Mouse (Mus musculus) limb, embryonic 13.5 days (tissue): ENCODE measurements around the gene Dlg2. TPM values are rescaled to one million over a fixed set of nuclear protein-coding genes. Genes with fewer than 3 reads are reported as not detected.

Experiments used
- ATAC-seq: fragments of 200-750 bp; cut with Nextera tagmentation; 2 replicates; pipeline ENCODE4 v1.8.0; 2017; ENCODE audit warnings: low read depth, moderate number of reproducible peaks, moderate TSS enrichment; ENCODE audit not compliant: low FRiP score
- H3K27ac ChIP-seq: fragments of 300-500 bp; sonication (generic); 2 replicates; pipeline ENCODE4 v1.5.1; 2015; ENCODE audit warnings: inconsistent platforms, mild to moderate bottlenecking, moderate library complexity
- H3K27me3 ChIP-seq: fragments of 300-500 bp; sonication (generic); 2 replicates; pipeline ENCODE4 v1.6.1; 2015; ENCODE audit warnings: mild to moderate bottlenecking, inconsistent platforms
- H3K36me3 ChIP-seq: fragments of 300-500 bp; sonication (generic); 2 replicates; pipeline ENCODE4 v1.6.1; 2015; ENCODE audit warnings: inconsistent platforms, mild to moderate bottlenecking, moderate library complexity
- H3K4me1 ChIP-seq: fragments of 300-500 bp; sonication (generic); 2 replicates; pipeline ENCODE4 v1.6.1; 2015; ENCODE audit warnings: inconsistent platforms
- H3K4me2 ChIP-seq: fragments of 300-500 bp; sonication (generic); replicated peaks from 2 replicates; pipeline ENCODE4 v1.6.1; 2015; ENCODE audit warnings: inconsistent platforms, mild to moderate bottlenecking, moderate library complexity
- H3K4me3 ChIP-seq: fragments of 300-500 bp; sonication (generic); 2 replicates; pipeline ENCODE4 v1.5.1; 2015; ENCODE audit warnings: moderate library complexity, mild to moderate bottlenecking, inconsistent platforms
- H3K9ac ChIP-seq: fragments of 300-500 bp; sonication (generic); 2 replicates; pipeline ENCODE4 v1.6.1; 2015; ENCODE audit warnings: mild to moderate bottlenecking, inconsistent platforms
- H3K9me3 ChIP-seq: fragments of 300-500 bp; sonication (generic); 2 replicates; pipeline ENCODE4 v1.6.1; 2016; ENCODE audit warnings: inconsistent platforms
- WGBS: fragments of 180-500 bp; shearing (Covaris S2); methylation state at CpG from one replicate; pipeline ENCODE4 v1.1.7; 2015; 5-methylcytosine and 5-hydroxymethylcytosine counted together
- polyA plus RNA-seq: library from polyadenylated mRNA; unstranded; fragments of >200 nt; fragmentation: Nextera tagmentation; extraction: Ambion mirVana; gene quantifications from 2 replicates; pipeline ENCODE4 v1.2.1, GENCODE M21; 2015

The Dlg2 gene
- polyA plus RNA-seq, 1 experiment from 2014 or later, result 4.2 TPM

GRCm38 (mm10) chr7:91071751-91072707, 595.6 kb downstream of the Dlg2 start:
- no peaks in the 10 kb centered on the region for H3K36me3 ChIP-seq
- no peaks in the 10 kb centered on the region for H3K27me3 ChIP-seq
- no peak overlapping the region for H3K4me2 ChIP-seq
- ATAC-seq, result no peak
- WGBS, result 84% methylated on average over 9 of the region's 9 CpGs
- no peak overlapping the region for H3K4me3 ChIP-seq
- no peaks in the 10 kb centered on the region for H3K4me1 ChIP-seq
- no peaks in the 10 kb centered on the region for H3K9me3 ChIP-seq
- H3K27ac ChIP-seq, result no peak overlapping the region
- no peak overlapping the region for H3K9ac ChIP-seq

GRCm38 (mm10) chr7:91086071-91086470, 609.6 kb downstream of the Dlg2 start:
- Histone ChIP-seq H3K36me3 (no peaks in the 10 kb centered on the region), H3K27ac (no peak overlapping the region), H3K27me3 (peaks cover 26% of the 10 kb centered on the region), H3K9ac (no peak overlapping the region), H3K4me2 (no peak overlapping the region), H3K4me3 (no peak overlapping the region), H3K9me3 (no peaks in the 10 kb centered on the region), H3K4me1 (peaks cover 5% of the 10 kb centered on the region)
- WGBS, result 67% methylated on average over 2 of the region's 2 CpGs
- no peak for ATAC-seq

- Histone ChIP-seq H3K4me3 (no peak overlapping the region), H3K4me1 (peaks cover 14% of the 10 kb centered on the region), H3K9ac (no peak overlapping the region), H3K27ac (no peak overlapping the region), H3K36me3 (no peaks in the 10 kb centered on the region), H3K9me3 (no peaks in the 10 kb centered on the region), H3K4me2 (no peak overlapping the region), H3K27me3 (peaks cover 30% of the 10 kb centered on the region)
- ATAC-seq, result no peak
- WGBS, result 22% methylated on average over 6 of the region's 6 CpGs
Measured at GRCm38 (mm10) chr7:91089211-91089930, 612.9 kb downstream of the Dlg2 start.

- no peak for ATAC-seq
- Histone ChIP-seq H3K36me3 (no peaks in the 10 kb centered on the region), H3K27ac (no peak overlapping the region), H3K9me3 (no peaks in the 10 kb centered on the region), H3K4me1 (peaks cover 14% of the 10 kb centered on the region), H3K9ac (no peak overlapping the region), H3K27me3 (peaks cover 30% of the 10 kb centered on the region), H3K4me3 (peak overlapping the region; percentile 40), H3K4me2 (peak overlapping the region; percentile 74)
- WGBS, result 40% methylated on average over 5 of the region's 5 CpGs
Measured at GRCm38 (mm10) chr7:91090317-91090829, 613.9 kb downstream of the Dlg2 start.

GRCm38 (mm10) chr7:91090830-91091683, 614.6 kb downstream of the Dlg2 start:
- Histone ChIP-seq H3K27ac (no peak overlapping the region), H3K4me2 (peak overlapping the region; percentile 74), H3K36me3 (no peaks in the 10 kb centered on the region), H3K4me3 (peak overlapping the region; percentile 40), H3K4me1 (peaks cover 14% of the 10 kb centered on the region), H3K9ac (peak overlapping the region; percentile 43), H3K9me3 (no peaks in the 10 kb centered on the region), H3K27me3 (peaks cover 30% of the 10 kb centered on the region)
- WGBS, result 4% methylated on average over 25 of the region's 25 CpGs
- peak; percentile 28; the same call in 1 of the 2 replicates for ATAC-seq

- 85% methylated on average over 7 of the region's 7 CpGs for WGBS
- H3K4me2 ChIP-seq, result no peak overlapping the region
- no peak for ATAC-seq
Measured at GRCm38 (mm10) chr7:91096467-91096866, 620.0 kb downstream of the Dlg2 start.

GRCm38 (mm10) chr7:91098521-91098920, 622.0 kb downstream of the Dlg2 start:
- ATAC-seq, result no peak
- Histone ChIP-seq H3K9me3 (no peaks in the 10 kb centered on the region), H3K9ac (no peak overlapping the region), H3K4me2 (no peak overlapping the region), H3K4me3 (no peak overlapping the region), H3K27ac (no peak overlapping the region), H3K36me3 (no peaks in the 10 kb centered on the region), H3K4me1 (no peaks in the 10 kb centered on the region), H3K27me3 (no peaks in the 10 kb centered on the region)
- 77% methylated on average over 3 of the region's 3 CpGs for WGBS

More at GRCm38 (mm10) chr7:91096467-91096866, 620.0 kb downstream of the Dlg2 start:
- Histone ChIP-seq H3K36me3 (no peaks in the 10 kb centered on the region), H3K27ac (no peak overlapping the region), H3K27me3 (peaks cover under 1% of the 10 kb centered on the region; the same call in 1 of the 2 replicates), H3K4me1 (peaks cover 5% of the 10 kb centered on the region), H3K9me3 (no peaks in the 10 kb centered on the region), H3K9ac (no peak overlapping the region), H3K4me3 (no peak overlapping the region)

GRCm38 (mm10) chr7:91109575-91109974, 633.1 kb downstream of the Dlg2 start:
- WGBS, result 71% methylated on average over 3 of the region's 3 CpGs

GRCm38 (mm10) chr7:91132128-91132527, 655.7 kb downstream of the Dlg2 start:
- Histone ChIP-seq H3K4me3 (no peak overlapping the region), H3K9ac (no peak overlapping the region), H3K9me3 (no peaks in the 10 kb centered on the region), H3K27ac (no peak overlapping the region), H3K27me3 (no peaks in the 10 kb centered on the region), H3K4me2 (no peak overlapping the region), H3K36me3 (no peaks in the 10 kb centered on the region), H3K4me1 (no peaks in the 10 kb centered on the region)
- ATAC-seq, result no peak
- WGBS, result 69% methylated on average over 4 of the region's 4 CpGs

More at GRCm38 (mm10) chr7:91109575-91109974, 633.1 kb downstream of the Dlg2 start:
- H3K4me2 ChIP-seq, result no peak overlapping the region
- H3K27ac ChIP-seq, result no peak overlapping the region
- H3K27me3 ChIP-seq, result no peaks in the 10 kb centered on the region
- no peak for ATAC-seq
- H3K36me3 ChIP-seq, result no peaks in the 10 kb centered on the region
- H3K4me3 ChIP-seq, result no peak overlapping the region
- no peaks in the 10 kb centered on the region for H3K9me3 ChIP-seq
- H3K4me1 ChIP-seq, result no peaks in the 10 kb centered on the region
- no peak overlapping the region for H3K9ac ChIP-seq

GRCm38 (mm10) chr7:91154096-91154495, 677.6 kb downstream of the Dlg2 start:
- no peak for ATAC-seq
- 81% methylated on average over 1 of the region's 1 CpGs for WGBS
- Histone ChIP-seq H3K36me3 (no peaks in the 10 kb centered on the region), H3K4me1 (no peaks in the 10 kb centered on the region), H3K4me2 (no peak overlapping the region), H3K27ac (no peak overlapping the region), H3K9ac (no peak overlapping the region), H3K9me3 (no peaks in the 10 kb centered on the region), H3K27me3 (no peaks in the 10 kb centered on the region), H3K4me3 (no peak overlapping the region)

GRCm38 (mm10) chr7:91159144-91159543, 682.7 kb downstream of the Dlg2 start:
- Histone ChIP-seq H3K9ac (no peak overlapping the region), H3K4me2 (no peak overlapping the region), H3K27ac (no peak overlapping the region), H3K36me3 (no peaks in the 10 kb centered on the region), H3K27me3 (no peaks in the 10 kb centered on the region), H3K4me1 (no peaks in the 10 kb centered on the region), H3K9me3 (no peaks in the 10 kb centered on the region), H3K4me3 (no peak overlapping the region)
- ATAC-seq, result no peak
- WGBS, result 80% methylated on average over 5 of the region's 5 CpGs
